Mouse (Mus musculus) limb, embryonic 15.5 days (tissue): ENCODE data around the gene 9530077C05Rik. TPM values are rescaled to one million over a fixed set of nuclear protein-coding genes. Genes with fewer than 3 reads are reported as not detected.

Experiments
- ATAC-seq: fragments of 200-750 bp; cut with Nextera tagmentation; 2 replicates; pipeline ENCODE4 v1.8.0; 2017; ENCODE audit warnings: low read depth, moderate TSS enrichment; ENCODE audit not compliant: insufficient number of reproducible peaks, low FRiP score, low TSS enrichment
- H3K27ac ChIP-seq: fragments of 300-500 bp; sonication (generic); 2 replicates; pipeline ENCODE4 v1.5.1; 2015; ENCODE audit warnings: moderate library complexity, mild to moderate bottlenecking, inconsistent platforms
- H3K27me3 ChIP-seq: fragments of 300-500 bp; sonication (generic); 2 replicates; pipeline ENCODE4 v1.6.1; 2015; ENCODE audit warnings: inconsistent platforms
- H3K36me3 ChIP-seq: fragments of 300-500 bp; sonication (generic); 2 replicates; pipeline ENCODE4 v1.6.1; 2015; ENCODE audit warnings: inconsistent platforms
- H3K4me1 ChIP-seq: fragments of 300-500 bp; sonication (generic); 2 replicates; pipeline ENCODE4 v1.6.1; 2015; ENCODE audit warnings: inconsistent platforms
- H3K4me2 ChIP-seq: fragments of 300-500 bp; sonication (generic); 2 replicates; pipeline ENCODE4 v1.6.1; 2015; ENCODE audit warnings: mild to moderate bottlenecking, inconsistent platforms
- H3K4me3 ChIP-seq: fragments of 300-500 bp; sonication (generic); 2 replicates; pipeline ENCODE4 v1.5.1; 2015; ENCODE audit warnings: mild to moderate bottlenecking, inconsistent platforms
- H3K9ac ChIP-seq: fragments of 300-500 bp; sonication (generic); 2 replicates; pipeline ENCODE4 v1.6.1; 2015; ENCODE audit warnings: inconsistent platforms
- H3K9me3 ChIP-seq: fragments of 300-500 bp; sonication (generic); 2 replicates; pipeline ENCODE4 v1.6.1; 2016; ENCODE audit warnings: inconsistent platforms
- WGBS: fragments of 180-500 bp; shearing (Covaris S2); methylation state at CpG from one replicate; pipeline ENCODE4 v1.1.7; 2015; 5-methylcytosine and 5-hydroxymethylcytosine counted together
- polyA plus RNA-seq: library from polyadenylated mRNA; unstranded; fragments of >200 nt; fragmentation: Nextera tagmentation; extraction: Ambion mirVana; gene quantifications from 2 replicates; pipeline ENCODE4 v1.2.1, GENCODE M21; 2015

9530077C05Rik gene
- polyA plus RNA-seq, 1 experiment from 2014 or later: 5.6 TPM

GRCm38 (mm10) chr9:22422559-22422958 is 11.2 kb downstream of the 9530077C05Rik start:
- H3K9me3 ChIP-seq: no peaks in the 10 kb centered on the region
- H3K4me2 ChIP-seq: no peak overlapping the region
- H3K36me3 ChIP-seq: no peaks in the 10 kb centered on the region
- H3K9ac ChIP-seq: no peak overlapping the region
- ATAC-seq: no peak
- no peaks in the 10 kb centered on the region for H3K27me3 ChIP-seq
- no peaks in the 10 kb centered on the region for H3K4me1 ChIP-seq
- no peak overlapping the region for H3K4me3 ChIP-seq
- H3K27ac ChIP-seq: no peak overlapping the region
- 39% methylated on average over 1 of the region's 1 CpGs for WGBS

- no peak for ATAC-seq
- H3K9me3 ChIP-seq: no peaks in the 10 kb centered on the region
Observed at GRCm38 (mm10) chr9:22423507-22423906, 12.2 kb downstream of the 9530077C05Rik start.

GRCm38 (mm10) chr9:22424196-22424595 is 12.9 kb downstream of the 9530077C05Rik start:
- no peaks in the 10 kb centered on the region for H3K9me3 ChIP-seq
- no peak overlapping the region for H3K4me2 ChIP-seq
- ATAC-seq: no peak
- H3K27me3 ChIP-seq: no peaks in the 10 kb centered on the region
- H3K36me3 ChIP-seq: no peaks in the 10 kb centered on the region
- H3K27ac ChIP-seq: no peak overlapping the region
- peaks cover 11% of the 10 kb centered on the region for H3K4me1 ChIP-seq
- no peak overlapping the region for H3K9ac ChIP-seq
- 71% methylated on average over 10 of the region's 10 CpGs for WGBS
- no peak overlapping the region for H3K4me3 ChIP-seq

More at GRCm38 (mm10) chr9:22423507-22423906, 12.2 kb downstream of the 9530077C05Rik start:
- no peak overlapping the region for H3K4me3 ChIP-seq
- WGBS: 46% methylated on average over 1 of the region's 1 CpGs
- no peaks in the 10 kb centered on the region for H3K27me3 ChIP-seq
- H3K27ac ChIP-seq: no peak overlapping the region
- H3K9ac ChIP-seq: no peak overlapping the region
- no peaks in the 10 kb centered on the region for H3K36me3 ChIP-seq
- no peak overlapping the region for H3K4me2 ChIP-seq
- peaks cover 5% of the 10 kb centered on the region; the same call in 1 of the 2 replicates for H3K4me1 ChIP-seq

GRCm38 (mm10) chr9:22424719-22425118 is 13.4 kb downstream of the 9530077C05Rik start:
- no peak for ATAC-seq
- Histone ChIP-seq H3K4me3 (no peak overlapping the region), H3K9ac (no peak overlapping the region), H3K27ac (no peak overlapping the region), H3K27me3 (no peaks in the 10 kb centered on the region), H3K9me3 (no peaks in the 10 kb centered on the region), H3K36me3 (no peaks in the 10 kb centered on the region), H3K4me2 (no peak overlapping the region), H3K4me1 (peaks cover 12% of the 10 kb centered on the region)
- WGBS: 92% methylated on average over 4 of the region's 4 CpGs

GRCm38 (mm10) chr9:22428028-22428665 is 16.8 kb downstream of the 9530077C05Rik start:
- no peaks in the 10 kb centered on the region for H3K27me3 ChIP-seq
- no peaks in the 10 kb centered on the region for H3K9me3 ChIP-seq
- H3K36me3 ChIP-seq: no peaks in the 10 kb centered on the region
- H3K9ac ChIP-seq: no peak overlapping the region
- no peak for ATAC-seq
- H3K4me1 ChIP-seq: peaks cover 20% of the 10 kb centered on the region
- H3K4me2 ChIP-seq: no peak overlapping the region
- H3K27ac ChIP-seq: no peak overlapping the region
- H3K4me3 ChIP-seq: no peak overlapping the region
- 13% methylated on average over 3 of the region's 4 CpGs for WGBS

GRCm38 (mm10) chr9:22428666-22429410 is 17.5 kb downstream of the 9530077C05Rik start:
- no peaks in the 10 kb centered on the region for H3K36me3 ChIP-seq
- WGBS: 48% methylated on average over 14 of the region's 14 CpGs
- peaks cover 20% of the 10 kb centered on the region for H3K4me1 ChIP-seq
- H3K9me3 ChIP-seq: no peaks in the 10 kb centered on the region
- no peak overlapping the region for H3K27ac ChIP-seq
- no peaks in the 10 kb centered on the region for H3K27me3 ChIP-seq
- H3K4me2 ChIP-seq: no peak overlapping the region
- H3K9ac ChIP-seq: no peak overlapping the region
- ATAC-seq: no peak
- no peak overlapping the region for H3K4me3 ChIP-seq

- peak overlapping the region; percentile 31; the same call in 1 of the 2 replicates for H3K4me2 ChIP-seq
- no peak for ATAC-seq
- no peak overlapping the region for H3K9ac ChIP-seq
- no peaks in the 10 kb centered on the region for H3K27me3 ChIP-seq
- 31% methylated on average over 15 of the region's 15 CpGs for WGBS
- no peak overlapping the region for H3K27ac ChIP-seq
- H3K36me3 ChIP-seq: no peaks in the 10 kb centered on the region
- no peak overlapping the region for H3K4me3 ChIP-seq
- H3K9me3 ChIP-seq: no peaks in the 10 kb centered on the region
- H3K4me1 ChIP-seq: peaks cover 20% of the 10 kb centered on the region
Observed at GRCm38 (mm10) chr9:22429533-22430241, 18.4 kb downstream of the 9530077C05Rik start.

GRCm38 (mm10) chr9:22430315-22430840 is 19.1 kb downstream of the 9530077C05Rik start:
- Histone ChIP-seq H3K27ac (no peak overlapping the region), H3K27me3 (no peaks in the 10 kb centered on the region), H3K9ac (no peak overlapping the region), H3K36me3 (no peaks in the 10 kb centered on the region), H3K4me3 (no peak overlapping the region), H3K9me3 (no peaks in the 10 kb centered on the region), H3K4me1 (peaks cover 20% of the 10 kb centered on the region), H3K4me2 (0 out of 2 replicates have a peak overlapping the region, but pooled peaks have one; percentile 31)
- no peak for ATAC-seq
- 21% methylated on average over 5 of the region's 5 CpGs for WGBS

GRCm38 (mm10) chr9:22433221-22433620 is 21.9 kb downstream of the 9530077C05Rik start:
- H3K27ac ChIP-seq: no peak overlapping the region
- no peaks in the 10 kb centered on the region for H3K27me3 ChIP-seq
- H3K4me1 ChIP-seq: peaks cover 18% of the 10 kb centered on the region
- no peak overlapping the region for H3K9ac ChIP-seq
- no peaks in the 10 kb centered on the region for H3K9me3 ChIP-seq
- WGBS: 72% methylated on average over 2 of the region's 2 CpGs
- no peak for ATAC-seq
- no peak overlapping the region for H3K4me2 ChIP-seq
- no peak overlapping the region for H3K4me3 ChIP-seq
- H3K36me3 ChIP-seq: no peaks in the 10 kb centered on the region

- peaks cover 9% of the 10 kb centered on the region for H3K4me1 ChIP-seq
- no peak overlapping the region for H3K4me2 ChIP-seq
- H3K36me3 ChIP-seq: no peaks in the 10 kb centered on the region
- ATAC-seq: no peak
- no peak overlapping the region for H3K4me3 ChIP-seq
- no peak overlapping the region for H3K9ac ChIP-seq
- no peaks in the 10 kb centered on the region for H3K27me3 ChIP-seq
- H3K27ac ChIP-seq: no peak overlapping the region
- 87% methylated on average over 2 of the region's 2 CpGs for WGBS
- no peaks in the 10 kb centered on the region for H3K9me3 ChIP-seq
Observed at GRCm38 (mm10) chr9:22434101-22434500, 22.8 kb downstream of the 9530077C05Rik start.

- 64% methylated on average over 1 of the region's 1 CpGs for WGBS
- ATAC-seq: no peak
- Histone ChIP-seq H3K9me3 (no peaks in the 10 kb centered on the region), H3K4me3 (no peak overlapping the region), H3K36me3 (no peaks in the 10 kb centered on the region; the same call in 1 of the 2 replicates), H3K4me1 (no peaks in the 10 kb centered on the region), H3K27ac (no peak overlapping the region), H3K4me2 (no peak overlapping the region), H3K9ac (no peak overlapping the region), H3K27me3 (no peaks in the 10 kb centered on the region)
Observed at GRCm38 (mm10) chr9:22438826-22439225, 27.5 kb downstream of the 9530077C05Rik start.
